ENCODE assay signal across 10 mouse cellular contexts in the genomic region with DNA sequence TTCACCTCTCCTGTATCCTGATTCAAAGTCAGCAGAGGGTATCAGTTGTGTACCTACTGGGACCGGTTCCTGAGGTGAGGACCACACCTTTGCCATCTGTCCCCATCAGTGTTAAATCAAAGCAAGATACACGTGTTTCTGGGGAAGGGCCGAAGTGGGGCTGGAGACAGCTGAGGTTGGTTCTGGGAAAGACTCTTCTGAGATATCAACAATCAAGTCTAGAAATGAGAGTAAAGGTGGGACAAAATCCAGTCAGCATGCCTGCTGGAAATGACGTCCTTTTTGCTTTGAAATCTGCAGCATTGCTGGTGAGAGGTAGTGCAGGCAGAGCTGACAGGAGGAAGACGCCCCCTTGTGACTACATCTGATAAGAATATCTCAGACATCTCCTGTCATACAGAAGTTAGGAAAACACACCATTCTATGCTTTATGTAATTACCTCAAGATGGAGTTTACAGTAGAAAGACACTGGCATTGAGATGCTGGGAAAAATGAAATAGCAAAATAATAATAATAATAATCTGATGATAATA. TPM values are rescaled to one million over a fixed set of nuclear protein-coding genes. Genes with fewer than 3 reads are reported as not detected.
A peak's percentile ranks its signal among the peaks of the same experiment; 100 is the strongest.
DNase-seq lines count a peak whose midpoint lies in the region; ATAC-seq and TF ChIP-seq lines count a peak whose summit lies in the region.
"Had no signal": no experiment of that assay in that cellular context is flagged by ENCODE, and none has a peak within 500 bp of the region (broad histone marks: within the 10 kb centered on the region; RNA-seq: fewer than 3 reads in every experiment).

No protein-coding gene starts in this region.

- no peak overlapping the region for H3K9ac ChIP-seq in embryonic facial prominence, embryonic 11.5 days (replicated peaks; ENCODE audit: low read length)
- no peak overlapping the region for H3K9ac ChIP-seq in lung, embryonic 14.5 days
- H3K9ac ChIP-seq in kidney, embryonic 16.5 days (replicated peaks; ENCODE audit: low read length), result no peak overlapping the region
- H3K9ac ChIP-seq: hindbrain, embryonic 14.5 days had no signal

- peak; percentile 28 for DNase-seq in embryonic facial prominence, embryonic 11.5 days (ENCODE audit: low spot score)
- DNase-seq in embryonic facial prominence, embryonic 10.5 days (ENCODE audit: low spot score), result no peak
- DNase-seq in lung, embryonic 14.5 days, result peak; percentile 52
- DNase-seq in lung, postnatal 4 days, result no peak
- DNase-seq in cerebellum, adult 11-12 months, result peak; percentile 58
- peak; percentile 46 for DNase-seq in lung, postnatal 36 days
- no peak for DNase-seq in frontal cortex, postnatal 10 days (ENCODE audit: low spot score in 2 of 2)

- 57% methylated on average over 5 of the region's 5 CpGs for WGBS in embryonic facial prominence, embryonic 11.5 days
- WGBS in embryonic facial prominence, embryonic 10.5 days, result 59% methylated on average over 5 of the region's 5 CpGs
- WGBS in lung, embryonic 14.5 days, result 41% methylated on average over 5 of the region's 5 CpGs
- 62% methylated on average over 5 of the region's 5 CpGs for WGBS in kidney, embryonic 16.5 days

- TF ChIP-seq CTCF in lung, embryonic 14.5 days (IDR thresholded peaks at IDR 0.05; ENCODE audit: low read depth), result peak; percentile 44; the same call in 1 of the 2 replicates

- H3K9me3 ChIP-seq in embryonic facial prominence, embryonic 11.5 days (replicated peaks; ENCODE audit: control insufficient read depth, low read length), result no peaks in the 10 kb centered on the region
- H3K9me3 ChIP-seq in embryonic facial prominence, embryonic 10.5 days, result no peaks in the 10 kb centered on the region
- no peaks in the 10 kb centered on the region for H3K9me3 ChIP-seq in lung, embryonic 14.5 days (ENCODE audit: low read depth, low read length)
- no peaks in the 10 kb centered on the region for H3K9me3 ChIP-seq in kidney, embryonic 16.5 days (ENCODE audit: low read length)

- no peak overlapping the region for H3K4me2 ChIP-seq in embryonic facial prominence, embryonic 11.5 days (ENCODE audit: low read depth, low read length)
- no peak overlapping the region for H3K4me2 ChIP-seq in lung, embryonic 14.5 days
- no peak overlapping the region for H3K4me2 ChIP-seq in kidney, embryonic 16.5 days (replicated peaks; ENCODE audit: low read depth, low read length)
- H3K4me2 ChIP-seq: hindbrain, embryonic 14.5 days; liver, embryonic 11.5 days had no signal

- ATAC-seq in embryonic facial prominence, embryonic 11.5 days (replicated peaks; ENCODE audit: insufficient number of reproducible peaks, low FRiP score, low TSS enrichment, low read depth), result no peak
- ATAC-seq in lung, embryonic 14.5 days (ENCODE audit: insufficient read depth), result no peak
- ATAC-seq in kidney, embryonic 16.5 days (ENCODE audit: low FRiP score, low TSS enrichment), result no peak

- no peaks in the 10 kb centered on the region for H3K27me3 ChIP-seq in embryonic facial prominence, embryonic 11.5 days (ENCODE audit: control insufficient read depth, insufficient read depth, low read length)
- peaks cover 39% of the 10 kb centered on the region for H3K27me3 ChIP-seq in embryonic facial prominence, embryonic 10.5 days (replicated peaks; ENCODE audit: low read depth, poor library complexity, severe bottlenecking)
- peaks cover 3% of the 10 kb centered on the region; the same call in 1 of the 2 replicates for H3K27me3 ChIP-seq in lung, embryonic 14.5 days (ENCODE audit: insufficient read depth, low read length)
- H3K27me3 ChIP-seq in kidney, embryonic 16.5 days (ENCODE audit: insufficient read depth, low read length), result peaks cover 10% of the 10 kb centered on the region

- H3K27ac ChIP-seq in embryonic facial prominence, embryonic 11.5 days (replicated peaks; ENCODE audit: low read depth, low read length), result no peak overlapping the region
- H3K27ac ChIP-seq in embryonic facial prominence, embryonic 10.5 days (replicated peaks), result no peak overlapping the region
- H3K27ac ChIP-seq in lung, embryonic 14.5 days (ENCODE audit: low read depth), result no peak overlapping the region
- H3K27ac ChIP-seq in kidney, embryonic 16.5 days (ENCODE audit: low read length), result no peak overlapping the region
- H3K27ac ChIP-seq: hindbrain, embryonic 14.5 days had no signal

- no peaks in the 10 kb centered on the region for H3K36me3 ChIP-seq in embryonic facial prominence, embryonic 11.5 days (replicated peaks; ENCODE audit: control insufficient read depth, insufficient read depth, low read depth, low read length)
- H3K36me3 ChIP-seq in embryonic facial prominence, embryonic 10.5 days (replicated peaks), result no peaks in the 10 kb centered on the region
- no peaks in the 10 kb centered on the region for H3K36me3 ChIP-seq in lung, embryonic 14.5 days (ENCODE audit: insufficient read depth)
- H3K36me3 ChIP-seq in kidney, embryonic 16.5 days (ENCODE audit: insufficient read depth, low read length), result no peaks in the 10 kb centered on the region

- H3K4me3 ChIP-seq in embryonic facial prominence, embryonic 11.5 days (ENCODE audit: low read depth, low read length), result no peak overlapping the region
- H3K4me3 ChIP-seq in embryonic facial prominence, embryonic 10.5 days, result no peak overlapping the region
- no peak overlapping the region for H3K4me3 ChIP-seq in lung, embryonic 14.5 days (ENCODE audit: low read depth, low read length)
- no peak overlapping the region for H3K4me3 ChIP-seq in kidney, embryonic 16.5 days (ENCODE audit: low read length)

- H3K4me1 ChIP-seq in embryonic facial prominence, embryonic 11.5 days (ENCODE audit: control insufficient read depth, insufficient read depth, low read length), result 0 out of 2 replicates have a peak, but pooled peaks cover under 1% of the 10 kb centered on the region
- peaks cover 32% of the 10 kb centered on the region for H3K4me1 ChIP-seq in embryonic facial prominence, embryonic 10.5 days
- H3K4me1 ChIP-seq in lung, embryonic 14.5 days (ENCODE audit: insufficient read depth), result peaks cover 5% of the 10 kb centered on the region; the same call in 1 of the 2 replicates
- peaks cover 9% of the 10 kb centered on the region for H3K4me1 ChIP-seq in kidney, embryonic 16.5 days (ENCODE audit: insufficient read depth, low read length)

RNA-seq across cellular contexts. Expression of a gene that starts 4.0 kb away (rescaled TPM):
- 2.8 and 3.7 TPM in 2 replicates for polyA plus RNA-seq in embryonic facial prominence, embryonic 11.5 days (2014; fragmentation: Nextera tagmentation; extraction: Ambion mirVana)
- 3.2 and 3.3 TPM in 2 replicates for polyA plus RNA-seq in embryonic facial prominence, embryonic 10.5 days (2016; fragmentation: Nextera tagmentation; extraction: Ambion mirVana)
- 16.4 and 17.6 TPM in 2 replicates for polyA plus RNA-seq in lung, embryonic 14.5 days (2014; fragmentation: Nextera tagmentation; extraction: Ambion mirVana)
- polyA plus RNA-seq in kidney, embryonic 16.5 days (2015; fragmentation: Nextera tagmentation; extraction: Ambion mirVana), result 3.1 and 3.6 TPM in 2 replicates

Comparison
In these comparisons a context has a peak if more than half of its experiments do, and no peak if none do; other contexts are left out.
1. DNase-seq: peak in embryonic facial prominence, embryonic 11.5 days (single experiment), lung, embryonic 14.5 days (single experiment), cerebellum, adult 11-12 months (single experiment) and lung, postnatal 36 days (single experiment); none in embryonic facial prominence, embryonic 10.5 days (single experiment), lung, postnatal 4 days (0 of 2) and frontal cortex, postnatal 10 days (0 of 2).